9 mouse cellular contexts compared by ENCODE assay signal in genomic region chr2:101525503-101526381, GRCm38 (mm10).
A peak's percentile ranks its signal among the peaks of the same experiment; 100 is the strongest.
DNase-seq lines count a peak whose midpoint lies in the region; ATAC-seq lines count a peak whose summit lies in the region.
"Had no signal": no experiment of that assay in that cellular context is flagged by ENCODE, and none has a peak within 500 bp of the region (broad histone marks: within the 10 kb centered on the region; RNA-seq: fewer than 3 reads in every experiment).

No protein-coding gene starts in this region.

- no peak for ATAC-seq in kidney, embryonic 15.5 days (replicated peaks; ENCODE audit: low FRiP score)
- 0 out of 2 replicates have a peak, but pooled peaks have one; percentile 56 for ATAC-seq in hindbrain, embryonic 15.5 days (ENCODE audit: low FRiP score, low read depth)
- ATAC-seq in limb, embryonic 11.5 days (ENCODE audit: insufficient number of reproducible peaks, low FRiP score, low TSS enrichment, low read depth) = no peak

- no peaks in the 10 kb centered on the region for H3K27me3 ChIP-seq in kidney, embryonic 15.5 days
- H3K27me3 ChIP-seq in hindbrain, embryonic 15.5 days = no peaks in the 10 kb centered on the region
- H3K27me3 ChIP-seq in limb, embryonic 11.5 days (ENCODE audit: control insufficient read depth, insufficient read depth, low read length) = no peaks in the 10 kb centered on the region
- H3K27me3 ChIP-seq: embryonic facial prominence, embryonic 13.5 days had no signal

- H3K4me2 ChIP-seq in kidney, embryonic 15.5 days = no peak overlapping the region
- H3K4me2 ChIP-seq in hindbrain, embryonic 15.5 days = no peak overlapping the region
- H3K4me2 ChIP-seq in limb, embryonic 11.5 days (ENCODE audit: low read depth, severe bottlenecking) = no peak overlapping the region
- H3K4me2 ChIP-seq: embryonic facial prominence, embryonic 13.5 days had no signal

- H3K36me3 ChIP-seq in kidney, embryonic 15.5 days = no peaks in the 10 kb centered on the region
- H3K36me3 ChIP-seq in hindbrain, embryonic 15.5 days = no peaks in the 10 kb centered on the region
- no peaks in the 10 kb centered on the region for H3K36me3 ChIP-seq in limb, embryonic 11.5 days (ENCODE audit: control insufficient read depth, insufficient read depth, low read length)
- H3K36me3 ChIP-seq: embryonic facial prominence, embryonic 13.5 days had no signal

- H3K4me3 ChIP-seq in kidney, embryonic 15.5 days (replicated peaks) = no peak overlapping the region
- H3K4me3 ChIP-seq in hindbrain, embryonic 15.5 days = no peak overlapping the region
- no peak overlapping the region for H3K4me3 ChIP-seq in limb, embryonic 11.5 days (ENCODE audit: low read depth, low read length)
- H3K4me3 ChIP-seq: embryonic facial prominence, embryonic 13.5 days had no signal

- no peaks in the 10 kb centered on the region for H3K9me3 ChIP-seq in kidney, embryonic 15.5 days (replicated peaks)
- H3K9me3 ChIP-seq in hindbrain, embryonic 15.5 days = no peaks in the 10 kb centered on the region
- H3K9me3 ChIP-seq in limb, embryonic 11.5 days (ENCODE audit: control insufficient read depth, low read length) = no peaks in the 10 kb centered on the region
- H3K9me3 ChIP-seq: embryonic facial prominence, embryonic 13.5 days had no signal

- DNase-seq in kidney, adult 18-20 months = peak; percentile 5
- peak; percentile 20 to 25 for DNase-seq in adrenal gland, adult 18-20 months (ENCODE audit: low spot score in 2 of 2)
- peak; percentile 75 for DNase-seq in embryo, embryonic 10.5 days (ENCODE audit: low spot score)
- peak; percentile 61 for DNase-seq in limb, embryonic 11.5 days (ENCODE audit: low spot score)
- peak; percentile 58 to 75 for DNase-seq in right cerebral cortex, adult 2 months (ENCODE audit: low spot score in 2 of 2)
- no peak for DNase-seq in spleen, postnatal 36 days (ENCODE audit: low spot score in 2 of 2)

- H3K27ac ChIP-seq in kidney, embryonic 15.5 days = no peak overlapping the region
- no peak overlapping the region for H3K27ac ChIP-seq in hindbrain, embryonic 15.5 days (replicated peaks)
- no peak overlapping the region for H3K27ac ChIP-seq in limb, embryonic 11.5 days (replicated peaks; ENCODE audit: low read depth, low read length)
- H3K27ac ChIP-seq: embryonic facial prominence, embryonic 13.5 days had no signal

- H3K9ac ChIP-seq in kidney, embryonic 15.5 days = no peak overlapping the region
- H3K9ac ChIP-seq in hindbrain, embryonic 15.5 days = no peak overlapping the region
- H3K9ac ChIP-seq in limb, embryonic 11.5 days (ENCODE audit: low read length) = no peak overlapping the region
- H3K9ac ChIP-seq: embryonic facial prominence, embryonic 13.5 days had no signal

- H3K4me1 ChIP-seq in kidney, embryonic 15.5 days = no peaks in the 10 kb centered on the region
- no peaks in the 10 kb centered on the region for H3K4me1 ChIP-seq in hindbrain, embryonic 15.5 days (replicated peaks)
- no peaks in the 10 kb centered on the region for H3K4me1 ChIP-seq in limb, embryonic 11.5 days (ENCODE audit: control insufficient read depth, insufficient read depth, low read length)
- H3K4me1 ChIP-seq: embryonic facial prominence, embryonic 13.5 days had no signal

- 71% methylated on average over 6 of the region's 6 CpGs for WGBS in kidney, embryonic 15.5 days
- 69% methylated on average over 6 of the region's 6 CpGs for WGBS in hindbrain, embryonic 15.5 days
- 77% methylated on average over 6 of the region's 6 CpGs for WGBS in limb, embryonic 11.5 days

Comparison
In these comparisons a context has a peak if more than half of its experiments do, and no peak if none do; other contexts are left out.
1. DNase-seq: peak in kidney, adult 18-20 months (single experiment), adrenal gland, adult 18-20 months (2 of 2), embryo, embryonic 10.5 days (single experiment), limb, embryonic 11.5 days (single experiment) and right cerebral cortex, adult 2 months (2 of 2); none in spleen, postnatal 36 days (0 of 2).